Mouse (Mus musculus) left cerebral cortex, postnatal 25 days (tissue): Measurements from ENCODE around the gene Fam222a. TPM values are rescaled to one million over a fixed set of nuclear protein-coding genes. Genes with fewer than 3 reads are reported as not detected.
A peak's percentile ranks its signal among the peaks of the same experiment; 100 is the strongest.

Source experiments
- DNase-seq, 2 experiments: peaks; one replicate each; pipeline ENCODE4 v3.0.0; 2022; ENCODE audit warnings: low spot score in 2 of 2, mixed read lengths in 1 of 2
- intact Hi-C: fragments of 180-260 bp; cut with DNase I; formaldehyde crosslinking; loops from one replicate; pipeline ENCODE4 v1.15.1; 2025
- total RNA-seq, 2 experiments: library from RNA; stranded (reverse); gene quantifications; 2 replicates each; pipeline ENCODE4 v1.2.3; 2021

Fam222a gene
- total RNA-seq, 2 experiments from 2014 or later = 6.8 to 12.8 TPM

- DNase-seq = no peak
- intact Hi-C loops = loop anchor here (10.0 kb wide), 1 partner anchor 287 kb away; no protein-coding TSS in a partner anchor
Observed at GRCm38 (mm10) chr5:114602012-114602411, 34.2 kb downstream of the Fam222a start.

GRCm38 (mm10) chr5:114603975-114604374 is 36.2 kb downstream of the Fam222a start:
- intact Hi-C loops = loop anchor here (10.0 kb wide), 1 partner anchor 289 kb away; no protein-coding TSS in a partner anchor
- DNase-seq = no peak

GRCm38 (mm10) chr5:114604781-114605290 is 37.0 kb downstream of the Fam222a start:
- intact Hi-C loops = loop anchor here (5.0 to 10.0 kb wide), 2 partner anchors 143 to 290 kb away; no protein-coding TSS in a partner anchor
- no peak for DNase-seq

- no peak for DNase-seq
- intact Hi-C loops = loop anchor here (5.0 to 10.0 kb wide), 2 partner anchors 144 to 291 kb away; no protein-coding TSS in a partner anchor
Observed at GRCm38 (mm10) chr5:114605981-114606380, 38.2 kb downstream of the Fam222a start.

- intact Hi-C loops = loop anchor here (2.0 to 10.0 kb wide), 3 partner anchors 41 to 293 kb away; no protein-coding TSS in a partner anchor
- peak; percentile 60 to 69 for DNase-seq
Observed at GRCm38 (mm10) chr5:114607651-114608050, 39.8 kb downstream of the Fam222a start.

- DNase-seq = peak; percentile 71 to 72
- intact Hi-C loops = loop anchor here (2.0 to 10.0 kb wide), 3 partner anchors 42 to 294 kb away; no protein-coding TSS in a partner anchor
Observed at GRCm38 (mm10) chr5:114608516-114608915, 40.7 kb downstream of the Fam222a start.

- intact Hi-C loops = no loop called here
- no peak for DNase-seq
Observed at GRCm38 (mm10) chr5:114611256-114611655, 43.4 kb downstream of the Fam222a start.

- intact Hi-C loops = no loop called here
- no peak for DNase-seq
Observed at GRCm38 (mm10) chr5:114611968-114612608, 44.3 kb downstream of the Fam222a start.

- DNase-seq = no peak
- intact Hi-C loops = no loop called here
Observed at GRCm38 (mm10) chr5:114614863-114615262, 47.0 kb downstream of the Fam222a start.

- no peak for DNase-seq
- intact Hi-C loops = no loop called here
Observed at GRCm38 (mm10) chr5:114616336-114617061, 48.7 kb downstream of the Fam222a start.

GRCm38 (mm10) chr5:114617809-114618208 is 50.0 kb downstream of the Fam222a start:
- DNase-seq = no peak

GRCm38 (mm10) chr5:114618851-114619250 is 51.0 kb downstream of the Fam222a start:
- DNase-seq = peak; percentile 40 to 44
- intact Hi-C loops = no loop called here

More at GRCm38 (mm10) chr5:114617809-114618208, 50.0 kb downstream of the Fam222a start:
- intact Hi-C loops = no loop called here

GRCm38 (mm10) chr5:114620305-114620704 is 52.5 kb downstream of the Fam222a start:
- intact Hi-C loops = no loop called here
- DNase-seq = no peak

- DNase-seq = peak in 1 of 2 experiments; percentile 30
- intact Hi-C loops = loop anchor here (5.0 kb wide), 1 partner anchor 42 kb away; no protein-coding TSS in a partner anchor
Observed at GRCm38 (mm10) chr5:114625590-114625989, 57.8 kb downstream of the Fam222a start.

GRCm38 (mm10) chr5:114631336-114631735 is 63.5 kb downstream of the Fam222a start:
- intact Hi-C loops = no loop called here
- DNase-seq = no peak

- no peak for DNase-seq
- intact Hi-C loops = no loop called here
Observed at GRCm38 (mm10) chr5:114636091-114636490, 68.3 kb downstream of the Fam222a start.

- intact Hi-C loops = loop anchor here (1.0 kb wide), 2 partner anchors 28 to 52 kb away; no protein-coding TSS in a partner anchor
Observed at GRCm38 (mm10) chr5:114638769-114639644, 71.2 kb downstream of the Fam222a start.

GRCm38 (mm10) chr5:114639645-114639957 is 71.8 kb downstream of the Fam222a start:
- no peak for DNase-seq
- intact Hi-C loops = loop anchor here (1.0 kb wide), 2 partner anchors 28 to 52 kb away; no protein-coding TSS in a partner anchor

More at GRCm38 (mm10) chr5:114638769-114639644, 71.2 kb downstream of the Fam222a start:
- DNase-seq = peak; percentile 79 to 86

GRCm38 (mm10) chr5:114640809-114641208 is 73.0 kb downstream of the Fam222a start:
- intact Hi-C loops = no loop called here
- no peak for DNase-seq
